Mouse (Mus musculus): Measurements from ENCODE around the gene 9930111J21Rik2.
"Not testable (repeated sequence)": the region's sequence is repeated elsewhere in the genome, so short reads cannot be mapped to it uniquely, and the experiment has no call there.

DNA sequence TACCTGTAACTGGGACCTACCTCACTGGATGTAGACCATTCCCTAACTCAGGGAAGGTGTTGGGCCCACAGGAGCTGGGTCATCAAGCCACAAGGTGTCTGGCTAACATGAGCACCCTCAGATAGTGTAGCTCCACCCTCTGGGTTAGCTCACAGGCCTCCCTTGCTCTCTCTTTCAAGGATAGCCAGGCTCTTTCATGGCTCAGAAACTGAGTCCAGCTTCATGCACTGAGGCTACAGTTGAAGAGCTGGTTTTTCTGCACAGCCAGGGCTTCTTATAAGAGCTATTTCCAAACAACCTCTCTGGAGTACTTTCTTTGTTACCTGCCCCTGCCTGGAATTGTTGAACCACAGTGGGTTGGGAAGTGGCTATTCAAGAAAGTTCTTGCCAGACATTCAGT, 39.0 kb downstream of the 9930111J21Rik2 start:
- not testable (repeated sequence) for TF ChIP-seq CTCF (IDR thresholded peaks at IDR 0.05; ENCODE audit: borderline replicate concordance, control insufficient read depth, extremely low read depth, insufficient read depth, low read length, poor library complexity); POLR2A (IDR thresholded peaks at IDR 0.05; ENCODE audit: control insufficient read depth, extremely low read depth, insufficient read depth, low read length, poor library complexity)
